Mouse (Mus musculus) lung, postnatal 25 days (tissue): Measurements from ENCODE around the gene Srrm3.

Source experiments
- DNase-seq: peaks from one replicate; pipeline ENCODE4 v3.0.0; 2022; ENCODE audit warnings: low spot score

Gene Srrm3

DNA sequence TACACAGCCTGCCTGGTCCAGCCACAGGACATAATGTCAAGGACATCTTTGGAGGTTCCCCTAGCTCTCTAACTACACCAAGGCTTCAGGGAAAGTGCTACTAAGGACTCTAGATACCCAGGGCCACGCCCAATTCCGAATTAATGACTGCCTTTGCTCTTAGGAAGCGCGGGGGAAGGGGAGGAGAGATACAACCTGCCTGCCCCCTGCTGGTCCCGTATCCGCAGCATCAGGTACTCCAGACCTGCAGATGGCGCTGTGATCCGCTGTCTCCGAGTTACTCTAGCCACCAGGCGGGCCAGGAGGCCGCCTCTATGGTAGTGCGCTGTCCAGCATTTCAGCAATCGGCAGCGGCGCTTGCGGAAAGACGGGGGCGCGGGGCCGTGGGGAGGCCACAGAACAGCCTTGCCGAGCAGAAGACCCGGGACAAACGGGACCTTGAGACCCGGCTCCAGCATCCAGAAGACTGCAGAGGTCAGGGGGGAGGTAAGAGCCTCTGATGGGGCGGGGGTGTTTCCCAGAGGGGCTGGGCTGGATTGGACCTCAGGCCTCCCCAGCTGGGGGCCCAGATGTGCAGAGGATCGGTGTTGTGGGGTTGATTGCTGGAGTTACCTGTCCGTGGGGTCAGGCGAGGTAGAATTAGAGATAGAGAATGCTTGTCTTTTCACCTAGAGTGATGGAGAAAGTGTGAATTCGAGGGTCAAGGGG, at the start of gene Srrm3:
Gene Srrm3, plus strand, starts transcription at position 336 of the 708 bp plus-strand sequence.
- peak; percentile 88 for DNase-seq

DNA sequence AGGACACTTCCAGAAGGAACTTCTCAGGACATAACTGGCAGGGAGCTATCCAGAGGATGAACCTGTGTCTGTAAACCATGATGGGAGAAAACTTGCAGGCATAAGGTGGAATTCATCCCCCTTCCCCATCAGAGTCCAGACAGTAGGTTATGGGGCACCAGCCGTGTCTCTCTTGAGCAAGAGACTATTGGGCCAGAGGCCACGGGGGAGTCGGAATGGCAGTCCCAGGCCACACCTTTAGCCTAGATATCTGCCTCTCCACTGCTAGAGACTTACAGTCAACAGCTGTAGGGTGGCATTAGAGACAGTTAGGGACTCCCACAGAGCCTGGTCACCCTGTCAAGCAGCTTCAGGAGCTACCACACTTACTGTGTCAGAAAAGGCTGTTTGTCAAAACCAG, 44.8 kb upstream of the Srrm3 start:
- DNase-seq: no peak

DNA sequence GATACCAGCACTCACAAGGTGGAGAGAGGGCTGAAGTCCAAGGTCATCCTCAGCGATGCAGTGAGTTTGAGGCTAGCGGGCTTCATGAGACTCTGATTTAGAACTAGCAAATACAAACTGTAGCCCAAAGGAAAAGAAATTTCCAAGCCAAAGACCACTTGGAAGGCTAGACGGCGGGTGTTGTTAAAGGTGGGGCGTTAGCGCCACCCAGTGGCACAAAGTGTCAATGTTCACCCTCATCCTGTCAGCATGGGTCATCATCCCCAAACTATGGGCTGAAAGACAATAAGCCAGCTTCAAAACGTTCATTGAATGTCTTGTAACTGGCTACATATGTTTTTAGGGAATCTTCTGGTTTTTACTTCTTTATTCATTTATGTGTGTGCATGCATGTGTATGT, 43.2 kb upstream of the Srrm3 start:
- DNase-seq: peak; percentile 57

DNA sequence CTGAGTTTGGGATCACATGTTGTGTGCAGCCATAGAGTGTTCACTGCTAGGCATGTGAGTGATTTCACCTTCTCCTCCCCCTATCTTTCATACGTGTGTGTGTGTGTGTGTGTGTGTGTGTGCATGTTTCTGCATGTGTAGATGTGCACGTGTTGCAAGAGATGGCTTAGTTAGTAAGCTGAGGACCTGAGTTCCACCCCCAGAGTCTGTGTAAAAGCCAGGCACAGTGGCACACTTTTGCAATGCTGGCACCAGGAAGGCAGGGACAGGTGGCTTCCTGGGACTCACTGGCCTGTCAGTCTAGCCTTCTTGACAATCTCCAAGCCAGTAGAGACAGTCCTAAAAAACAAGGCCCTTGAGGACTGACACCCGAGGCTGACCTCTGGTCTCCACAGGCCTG, 41.7 kb upstream of the Srrm3 start:
- no peak for DNase-seq

DNA sequence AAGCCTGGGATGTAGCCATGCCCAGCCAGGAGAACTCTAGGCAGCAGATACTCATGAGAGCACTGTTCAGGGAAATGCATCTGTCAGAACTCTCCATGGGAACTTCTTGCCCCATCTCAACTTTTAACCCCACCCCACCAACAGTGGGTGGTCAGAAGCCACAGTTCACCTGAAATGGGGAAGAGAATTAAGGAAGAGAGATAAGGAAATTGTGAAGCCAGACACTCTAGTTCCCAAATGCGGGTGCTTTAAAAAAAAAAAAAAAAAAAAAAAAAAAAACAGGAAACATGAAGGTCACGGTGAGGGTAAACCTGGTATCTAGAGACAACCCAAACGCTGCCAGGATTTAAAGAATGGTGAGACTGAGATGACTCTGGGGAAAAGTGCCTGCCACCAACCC, 34.2 kb upstream of the Srrm3 start:
- peak; percentile 45 for DNase-seq

DNA sequence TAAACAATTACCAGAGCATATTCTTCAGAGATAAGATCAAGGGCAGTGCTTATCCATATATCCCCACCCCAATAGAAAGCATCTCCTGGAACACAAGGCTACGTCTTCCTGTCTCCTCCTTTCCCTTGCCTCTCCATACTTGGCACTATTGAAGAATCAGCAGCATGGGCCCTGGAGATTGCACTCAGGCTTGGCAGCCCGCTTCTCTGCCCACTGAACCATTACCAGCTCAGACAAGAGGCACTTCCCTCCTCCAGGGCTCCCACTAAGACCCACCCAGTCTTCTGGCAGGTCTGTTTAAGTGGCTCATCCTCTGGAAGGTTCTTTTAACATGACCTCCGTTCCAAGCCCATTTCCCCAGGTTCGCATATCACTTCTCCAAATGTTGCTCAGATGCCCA, 30.1 kb upstream of the Srrm3 start:
- no peak for DNase-seq

DNA sequence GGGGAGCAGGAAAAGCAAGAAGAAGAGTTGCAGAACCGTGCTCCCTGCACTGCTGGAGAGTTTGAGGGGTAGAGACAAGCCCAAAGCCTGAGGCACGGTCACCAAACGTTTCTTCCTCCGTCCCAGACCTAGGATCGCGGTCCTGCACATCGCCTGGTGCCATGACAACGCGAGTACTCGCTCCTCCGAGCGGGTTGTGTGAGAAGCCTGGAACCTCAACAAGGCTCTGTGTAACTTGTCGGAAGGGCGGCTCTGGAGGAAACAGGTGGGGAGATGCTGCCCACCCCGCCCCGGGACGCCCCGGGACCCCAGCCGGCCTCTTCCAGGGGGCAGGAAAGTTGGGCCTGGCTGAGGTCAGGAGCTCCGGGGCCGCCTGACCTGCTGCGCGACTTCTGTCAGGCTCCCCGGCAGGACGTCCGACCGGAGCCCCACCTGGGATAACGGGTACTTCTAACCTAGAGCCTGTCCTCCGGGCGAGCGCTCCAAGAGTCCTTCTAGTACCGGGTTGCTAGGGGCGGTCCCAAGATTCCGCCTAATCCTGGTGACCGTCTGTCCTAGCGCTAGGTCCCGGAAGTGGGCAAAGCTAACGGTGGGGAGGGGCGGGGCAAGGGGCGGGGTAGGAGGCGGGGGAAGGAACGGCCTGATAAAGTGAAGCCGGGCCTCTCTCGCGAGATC, 28.8 kb upstream of the Srrm3 start, which contains the start of gene Styxl1:
Gene Styxl1, minus strand, starts transcription at position 590 of the 675 bp plus-strand sequence.
- peak; percentile 16 for DNase-seq

DNA sequence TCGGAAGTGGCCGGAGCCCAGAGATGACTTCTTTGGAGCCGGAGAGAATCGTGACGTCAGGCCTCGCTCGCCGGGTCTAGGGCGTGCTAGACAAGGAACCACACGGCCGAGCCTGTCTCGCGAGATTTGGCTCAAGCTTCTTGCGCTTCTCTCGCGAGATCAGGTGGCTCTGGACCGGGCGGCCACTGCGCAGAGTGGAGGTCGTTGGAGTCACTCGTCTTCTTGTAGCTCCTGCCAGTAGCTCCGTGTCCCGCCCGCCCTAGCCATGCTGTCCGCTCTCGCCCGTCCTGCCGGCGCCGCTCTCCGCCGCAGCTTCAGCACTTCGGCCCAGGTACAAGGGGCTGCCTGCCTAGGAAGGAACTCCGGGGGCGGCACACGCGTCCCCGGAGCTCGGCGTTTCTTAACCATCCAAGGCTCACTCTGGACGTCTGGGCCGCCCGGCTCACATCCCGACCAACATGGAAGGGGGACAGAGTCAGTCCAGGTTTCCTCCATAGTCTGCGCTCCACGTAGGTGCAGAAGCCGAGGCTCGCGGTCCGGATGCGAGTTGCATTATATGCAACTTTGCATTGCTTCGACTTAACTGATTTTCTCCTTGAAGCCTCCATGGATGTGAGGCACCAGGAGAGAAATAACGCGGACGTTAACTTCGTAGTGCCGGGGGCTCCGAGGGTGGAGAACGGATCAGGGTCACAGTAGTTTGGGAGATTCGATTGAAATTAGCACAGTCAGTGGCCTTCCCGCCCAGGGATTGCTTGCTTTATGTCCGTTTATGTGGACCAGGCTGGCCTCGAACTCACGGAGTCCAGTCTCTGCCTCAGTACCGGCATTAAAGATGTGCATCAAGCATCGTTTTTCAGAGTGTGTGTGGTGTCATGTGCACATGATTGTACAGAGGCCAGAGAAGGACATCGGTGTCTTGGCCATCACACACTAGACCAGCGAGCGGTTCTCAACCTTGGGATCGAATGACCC, 27.9 kb upstream of the Srrm3 start, which contains the start of gene Mdh2:
Gene Mdh2, plus strand, starts transcription at position 10 of the 975 bp plus-strand sequence.
- DNase-seq: peak; percentile 100

DNA sequence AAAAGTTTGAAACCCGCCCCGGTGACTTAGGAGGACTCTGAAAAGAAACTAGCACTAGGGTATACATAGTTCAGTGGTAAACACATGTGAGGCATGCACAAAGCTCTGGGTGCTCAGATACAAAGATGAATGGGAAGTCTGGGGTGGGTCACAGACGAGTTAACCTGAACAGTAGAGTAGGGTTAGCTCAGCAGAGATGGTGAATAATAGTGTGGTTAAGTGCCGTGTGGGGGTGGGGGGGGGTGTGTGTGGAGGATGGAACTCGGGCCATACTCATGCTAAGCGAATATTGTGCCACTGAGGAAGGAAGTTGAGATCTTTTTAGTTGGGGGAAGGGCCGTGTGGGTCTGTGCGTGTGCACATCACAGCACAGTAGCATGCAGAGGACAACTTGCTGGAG, 26.4 kb upstream of the Srrm3 start:
- no peak for DNase-seq

DNA sequence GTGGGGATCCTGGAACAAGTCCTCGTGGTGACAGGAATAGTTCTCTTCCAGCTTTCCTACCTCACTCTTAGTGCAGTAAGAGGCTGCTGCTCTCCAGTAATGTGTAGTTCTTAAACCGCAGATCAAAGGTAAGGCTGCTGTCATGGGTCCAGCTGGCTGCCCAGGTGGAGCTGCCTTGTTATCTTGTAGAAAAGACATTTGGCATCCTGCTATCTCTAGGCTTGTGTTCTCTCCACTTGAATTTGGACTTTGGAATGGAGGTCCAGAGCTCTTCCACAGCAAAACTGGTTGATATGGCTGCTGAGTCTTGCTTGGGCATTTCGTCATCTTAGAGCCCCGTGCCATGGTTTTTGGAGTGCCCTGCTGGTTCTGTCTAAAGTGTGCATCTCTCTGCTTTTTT, 23.8 kb upstream of the Srrm3 start:
- no peak for DNase-seq

DNA sequence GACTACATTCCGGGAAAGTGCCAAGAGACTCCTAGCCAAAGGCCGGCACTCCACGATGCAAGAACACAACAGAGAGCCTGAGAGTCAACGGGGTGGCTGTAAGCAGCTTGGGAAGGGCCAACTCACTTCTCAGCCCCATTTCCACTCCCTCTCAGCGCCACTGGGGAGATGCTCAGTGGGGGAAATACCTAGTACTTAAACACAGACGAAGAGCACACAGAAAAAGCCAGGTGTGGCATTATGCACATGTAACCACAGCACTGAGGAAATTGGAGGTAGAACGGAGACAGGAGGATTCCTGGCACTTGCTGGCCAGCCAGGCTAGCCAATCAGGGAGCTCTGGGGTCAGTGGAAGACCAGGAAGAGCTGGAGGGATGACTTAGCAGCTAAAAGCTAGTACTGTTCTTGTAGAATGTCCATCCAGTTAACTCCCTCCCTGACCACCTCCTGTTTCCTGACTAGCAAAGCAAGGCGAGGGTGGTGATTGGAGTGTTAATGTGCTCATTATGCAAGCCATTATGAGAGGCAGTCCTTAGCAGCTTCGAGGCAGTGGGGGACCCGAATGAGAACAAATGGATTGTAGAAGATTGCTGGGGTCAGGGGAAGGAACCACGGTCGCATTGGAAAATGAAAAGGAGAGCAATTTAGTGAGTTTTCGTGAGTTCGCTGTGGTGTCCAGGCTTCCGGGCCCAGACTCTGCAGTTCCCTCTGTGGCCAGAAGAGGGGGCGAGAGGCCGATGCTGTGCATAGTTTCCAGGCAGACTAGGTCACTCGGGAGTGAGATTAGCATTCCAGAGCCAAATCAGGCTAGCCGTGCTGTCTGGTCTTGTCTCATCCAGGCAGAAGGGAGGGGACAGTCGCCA, 12.5 kb upstream of the Srrm3 start:
- peak; percentile 83 for DNase-seq

DNA sequence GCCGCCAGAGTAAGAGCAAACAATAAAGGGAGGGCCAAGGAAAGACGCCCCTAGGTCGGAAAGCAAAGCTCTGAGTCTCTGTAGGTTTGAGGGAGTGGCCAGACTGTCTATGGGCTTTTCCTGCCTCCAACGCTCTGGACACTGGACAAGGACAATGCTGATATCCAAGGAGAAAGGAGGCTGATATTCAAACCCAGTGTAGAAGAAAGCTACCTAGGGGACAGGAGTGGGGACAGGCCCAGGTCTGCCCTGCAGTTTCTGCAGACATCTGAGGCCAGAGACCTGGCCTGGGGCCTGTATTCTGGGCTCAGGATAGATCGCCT, 11.9 kb upstream of the Srrm3 start:
- no peak for DNase-seq

DNA sequence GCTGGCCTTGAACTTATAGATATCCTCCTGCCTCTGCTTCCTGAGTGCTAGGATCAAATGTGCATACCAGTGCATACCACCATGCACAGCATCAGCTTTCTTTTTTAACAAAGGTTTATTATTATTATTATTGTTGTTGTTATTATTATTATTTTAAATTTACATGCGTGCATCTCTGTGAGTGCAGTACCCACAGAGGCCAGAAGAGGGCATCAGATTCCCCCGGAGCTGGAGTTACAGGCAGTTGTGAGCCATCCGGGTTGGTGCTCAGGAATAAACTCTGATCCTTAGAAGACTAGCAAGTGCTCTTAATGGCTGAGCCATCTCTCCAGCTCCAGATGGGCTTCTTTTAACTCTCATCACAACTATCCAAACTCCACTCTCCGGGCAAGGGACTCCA, 6.9 kb upstream of the Srrm3 start:
- DNase-seq: no peak

DNA sequence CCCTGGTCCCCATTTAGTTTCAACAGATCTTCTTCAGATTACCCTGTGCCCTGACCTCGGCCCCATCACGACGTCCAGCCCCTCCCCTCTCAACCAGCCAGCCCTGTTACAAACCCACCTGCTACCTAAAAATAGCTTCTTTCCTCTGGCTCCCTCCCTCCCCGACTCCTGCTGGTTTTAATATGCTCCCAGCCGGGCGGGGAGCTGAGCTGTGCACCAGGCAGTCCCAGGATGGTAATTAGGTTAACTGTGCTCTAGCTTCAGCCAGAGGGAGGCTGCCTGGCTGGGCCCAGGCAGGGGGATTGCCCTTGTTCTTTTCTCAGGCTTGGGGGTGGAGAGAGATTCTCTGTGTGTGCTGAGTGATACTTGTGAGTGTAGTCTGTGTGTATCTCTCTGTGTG, 5.8 kb upstream of the Srrm3 start:
- DNase-seq: no peak

DNA sequence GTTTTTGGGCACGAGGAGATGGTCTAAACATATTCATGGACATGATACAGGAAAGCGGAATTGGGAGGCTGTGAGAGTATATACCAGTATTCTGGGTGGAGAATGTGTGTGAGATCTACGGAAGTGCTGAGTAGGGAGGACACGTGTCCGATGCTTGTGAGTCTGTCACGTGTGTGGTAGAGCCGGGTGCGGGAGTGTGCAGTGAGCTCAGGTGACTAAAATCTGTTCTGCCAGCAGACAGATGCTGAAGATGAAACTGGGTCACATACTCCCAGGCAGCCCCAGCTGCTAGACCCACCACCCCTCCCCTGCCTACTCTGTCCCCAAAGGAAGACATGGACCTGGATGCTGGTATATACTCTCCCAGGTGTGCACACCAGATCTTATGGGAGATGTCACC, 4.0 kb upstream of the Srrm3 start:
- DNase-seq: no peak

DNA sequence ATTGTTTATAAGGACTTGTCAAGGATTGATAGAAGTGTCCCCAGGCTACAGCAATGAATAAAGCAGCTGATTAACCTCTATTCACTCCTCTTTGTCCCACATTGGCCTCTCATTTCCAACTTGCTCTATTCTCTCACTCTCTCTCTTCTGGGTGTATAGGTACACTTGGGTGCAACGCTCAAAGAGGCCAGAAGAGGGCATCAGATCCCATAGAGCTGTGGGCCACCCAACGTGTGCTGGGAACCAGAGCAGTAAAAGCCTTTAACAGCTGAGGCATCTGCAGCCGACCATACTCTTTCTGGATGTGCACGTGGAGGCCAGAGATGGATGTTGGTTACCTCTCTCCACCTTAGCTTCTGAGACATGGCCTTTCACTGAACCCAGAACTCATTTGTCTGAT, 3.6 kb upstream of the Srrm3 start:
- DNase-seq: no peak

DNA sequence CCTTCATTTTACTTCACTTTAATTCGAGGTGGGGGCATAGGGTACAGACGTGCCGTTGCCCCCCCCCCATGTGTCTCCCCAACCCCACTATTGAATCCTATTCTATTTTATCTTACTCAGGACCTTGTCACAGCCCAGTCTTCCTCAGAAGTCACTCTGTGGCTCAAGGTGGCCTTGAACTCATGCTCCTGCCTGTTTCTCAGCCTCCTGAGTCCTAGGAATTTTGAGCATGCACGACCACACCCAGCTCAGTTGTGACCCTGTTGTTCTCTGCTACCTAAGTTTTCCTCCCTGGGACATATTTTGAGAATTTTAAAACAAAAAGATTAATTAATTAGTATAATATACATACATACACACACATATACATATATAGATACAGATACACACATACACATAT, 3.0 kb upstream of the Srrm3 start:
- no peak for DNase-seq

DNA sequence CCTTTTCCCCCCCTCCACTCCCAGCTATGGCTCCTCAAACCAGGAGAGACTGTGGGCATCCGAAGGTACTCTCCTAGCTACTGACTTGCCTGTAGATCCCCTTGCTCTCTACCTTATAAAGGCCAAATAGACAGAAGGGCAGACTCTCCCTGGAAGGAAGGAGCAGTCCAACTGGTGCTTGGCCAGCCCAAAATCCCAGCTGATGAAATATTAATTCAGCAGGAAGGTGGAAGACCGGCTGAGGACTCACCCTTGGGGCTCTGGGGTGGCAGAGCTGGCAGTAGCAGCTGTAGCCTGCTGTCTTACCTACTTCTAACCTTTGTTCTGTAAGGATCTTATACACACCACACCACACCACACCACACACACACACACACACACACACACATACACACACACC, 2.0 kb upstream of the Srrm3 start:
- DNase-seq: no peak

DNA sequence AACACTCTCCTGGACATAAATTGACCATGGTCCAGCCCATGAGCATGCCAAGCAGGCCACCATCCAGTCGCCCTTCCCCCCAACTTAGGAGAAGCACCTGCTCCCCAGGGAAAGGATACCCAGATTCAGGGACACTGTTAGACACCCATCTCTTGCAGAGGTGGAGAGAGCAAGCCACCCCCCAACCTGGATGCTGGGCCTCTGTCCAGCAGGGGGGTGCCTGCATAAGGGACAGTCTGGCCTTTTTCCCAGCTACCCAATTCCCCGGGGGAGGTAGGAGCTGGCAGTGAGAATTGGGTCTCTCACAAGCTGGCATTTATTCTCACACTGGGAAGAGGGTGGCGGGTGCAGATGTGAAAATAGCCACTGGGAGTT, 560 bp downstream of the Srrm3 start:
- DNase-seq: no peak

DNA sequence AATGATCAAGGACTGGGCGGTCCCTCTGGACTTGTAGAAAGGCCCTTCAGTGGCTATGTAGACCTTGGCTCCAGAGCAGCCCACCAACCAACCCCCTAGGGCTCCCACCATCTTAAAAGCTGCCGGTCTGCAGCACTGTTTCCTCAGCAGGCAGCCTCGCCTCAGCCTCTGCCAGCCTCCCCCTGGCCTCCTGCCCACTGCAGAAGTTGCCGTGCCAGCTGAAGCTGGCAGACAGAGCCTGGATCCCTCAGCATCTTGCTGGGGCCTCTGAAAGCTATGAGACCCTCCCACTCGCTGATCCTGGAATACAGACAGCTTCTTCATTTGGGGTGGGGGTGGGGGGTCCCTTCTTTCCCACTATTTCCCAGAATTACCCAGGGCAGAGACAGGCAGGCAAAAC, 6.3 kb downstream of the Srrm3 start:
- DNase-seq: no peak

DNA sequence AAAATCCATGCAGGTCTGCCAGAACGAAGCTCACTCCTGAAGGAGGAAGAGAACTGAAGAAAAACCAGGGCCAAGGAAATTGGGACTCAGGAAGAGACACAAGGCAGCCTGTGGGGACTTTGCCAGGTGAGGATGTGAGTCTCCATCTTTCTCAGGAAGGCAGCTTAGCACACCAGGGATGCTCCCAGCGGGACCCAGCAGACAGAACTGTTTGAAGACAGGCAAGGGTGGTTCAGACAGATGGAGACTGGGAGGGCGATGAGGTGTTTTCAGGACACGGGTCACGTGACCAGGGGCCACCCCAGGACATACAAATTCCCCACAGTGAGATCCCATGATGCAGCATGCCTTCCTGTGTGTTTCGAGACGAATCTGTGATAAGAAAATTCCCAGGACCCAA, 11.8 kb downstream of the Srrm3 start:
- DNase-seq: no peak
